In the genomic region with DNA sequence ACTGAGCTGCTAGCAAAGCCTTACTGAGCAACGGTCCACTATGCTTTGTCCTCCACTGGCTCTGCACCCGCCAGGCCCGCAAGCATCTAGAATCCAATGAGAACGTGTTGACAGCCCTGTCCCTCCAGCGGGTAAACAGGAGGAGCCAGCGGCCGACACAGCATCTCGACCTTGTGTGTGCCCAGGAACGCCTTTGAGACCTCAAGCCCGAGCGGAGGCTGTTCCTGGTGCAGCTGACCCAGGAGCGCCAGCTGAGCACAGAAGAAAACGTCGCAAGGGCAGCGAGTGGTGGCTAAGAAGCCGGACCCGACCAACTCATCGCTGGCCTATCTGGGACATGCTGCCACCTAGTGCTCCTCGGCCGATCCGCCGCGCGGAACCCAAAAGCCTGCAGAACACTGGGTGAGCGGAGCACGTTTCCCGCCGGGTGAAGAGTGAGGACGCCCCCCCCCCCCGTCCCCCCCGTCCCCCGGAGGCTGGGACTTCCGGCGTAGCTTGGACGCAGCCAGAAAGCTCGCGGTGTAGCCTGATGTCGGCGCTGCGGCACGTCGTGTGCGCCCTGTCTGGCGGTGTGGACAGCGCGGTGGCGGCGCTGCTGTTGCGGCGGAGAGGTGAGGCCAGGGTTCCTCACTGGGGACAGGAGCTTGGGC, we compare ENCODE assay signal across 8 mouse cellular contexts. TPM values are rescaled to one million over a fixed set of nuclear protein-coding genes. Genes with fewer than 3 reads are reported as not detected.
A peak's percentile ranks its signal among the peaks of the same experiment; 100 is the strongest.
DNase-seq lines count a peak whose midpoint lies in the region; ATAC-seq and TF ChIP-seq lines count a peak whose summit lies in the region.

A gene (plus strand): TSS at position 465 of the 650 bp plus-strand sequence.

- ATAC-seq in forebrain, embryonic 13.5 days: peak; percentile 97
- peak; percentile 96 for ATAC-seq in liver, postnatal 0 days
- peak; percentile 95 for ATAC-seq in neural tube, embryonic 14.5 days (ENCODE audit: low read depth)

- peak within 1 kb of the TSS; percentile 90 for H3K4me3 ChIP-seq in E14TG2a.4 (replicated peaks; ENCODE audit: low read length)
- H3K4me3 ChIP-seq in forebrain, embryonic 13.5 days: peak within 1 kb of the TSS; percentile 79
- peak within 1 kb of the TSS; percentile 80 for H3K4me3 ChIP-seq in liver, postnatal 0 days (ENCODE audit: low read depth, low read length)
- H3K4me3 ChIP-seq in neural tube, embryonic 14.5 days (ENCODE audit: low read depth, low read length): peak within 1 kb of the TSS; percentile 74

- WGBS in forebrain, embryonic 13.5 days: under 1% methylated on average over 48 of the region's 50 CpGs
- under 1% methylated on average over 49 of the region's 50 CpGs for WGBS in large intestine, adult 2 months
- 1% methylated on average over 41 of the region's 50 CpGs for WGBS in liver, postnatal 0 days (ENCODE audit: insufficient replicate concordance)
- under 1% methylated on average over 46 of the region's 50 CpGs for WGBS in neural tube, embryonic 14.5 days

- H3K4me2 ChIP-seq in forebrain, embryonic 13.5 days: peak within 1 kb of the TSS; percentile 97
- H3K4me2 ChIP-seq in liver, postnatal 0 days (ENCODE audit: low read depth, low read length): peak within 1 kb of the TSS; percentile 72
- H3K4me2 ChIP-seq in neural tube, embryonic 14.5 days (ENCODE audit: low read depth, low read length): peak within 1 kb of the TSS; percentile 95

- peaks cover 60% of the 10 kb centered on the region for H3K36me3 ChIP-seq in E14TG2a.4 (ENCODE audit: insufficient read depth, low read length)
- H3K36me3 ChIP-seq in forebrain, embryonic 13.5 days (ENCODE audit: poor library complexity, severe bottlenecking): peaks cover 51% of the 10 kb centered on the region
- peaks cover 34% of the 10 kb centered on the region for H3K36me3 ChIP-seq in liver, postnatal 0 days (replicated peaks; ENCODE audit: insufficient read depth, low read length)
- peaks cover 12% of the 10 kb centered on the region; the same call in 1 of the 2 replicates for H3K36me3 ChIP-seq in neural tube, embryonic 14.5 days (ENCODE audit: control insufficient read depth, insufficient read depth, low read length)

- H3K9me3 ChIP-seq in E14TG2a.4 (ENCODE audit: low read length): no peaks in the 10 kb centered on the region
- no peaks in the 10 kb centered on the region for H3K9me3 ChIP-seq in forebrain, embryonic 13.5 days (replicated peaks)
- H3K9me3 ChIP-seq in liver, postnatal 0 days (ENCODE audit: low read length): no peaks in the 10 kb centered on the region
- H3K9me3 ChIP-seq in neural tube, embryonic 14.5 days (ENCODE audit: control insufficient read depth, low read length): no peaks in the 10 kb centered on the region

- peak; percentile 87 for DNase-seq in c-Kit-positive CD71-positive TER-119-positive erythroid progenitor cells, embryonic 14.5 days (ENCODE audit: low spot score)
- DNase-seq in heart, postnatal 10 days: peak; percentile 92 to 93
- peak; percentile 55 for DNase-seq in large intestine, adult 2 months (ENCODE audit: low read depth, low spot score)
- DNase-seq in liver, postnatal 0 days: peak; percentile 93
- peak; percentile 90 for DNase-seq in testis, postnatal 10 days (ENCODE audit: low spot score)

- no peak for TF ChIP-seq EP300 in liver, postnatal 0 days (IDR thresholded peaks at IDR 0.05; ENCODE audit: low read depth)

- H3K9ac ChIP-seq in forebrain, embryonic 13.5 days: peak within 1 kb of the TSS; percentile 92
- peak within 1 kb of the TSS; percentile 86 for H3K9ac ChIP-seq in liver, postnatal 0 days (replicated peaks)
- H3K9ac ChIP-seq in neural tube, embryonic 14.5 days (replicated peaks; ENCODE audit: low read depth, low read length): peak within 1 kb of the TSS; percentile 84

- H3K4me1 ChIP-seq in E14TG2a.4 (replicated peaks; ENCODE audit: low read depth, low read length): peaks cover 54% of the 10 kb centered on the region
- H3K4me1 ChIP-seq in forebrain, embryonic 13.5 days: peaks cover 22% of the 10 kb centered on the region
- H3K4me1 ChIP-seq in liver, postnatal 0 days (ENCODE audit: insufficient read depth): peaks cover 12% of the 10 kb centered on the region
- H3K4me1 ChIP-seq in neural tube, embryonic 14.5 days (ENCODE audit: control insufficient read depth, insufficient read depth, low read length): peaks cover 10% of the 10 kb centered on the region

- H3K27me3 ChIP-seq in E14TG2a.4 (ENCODE audit: insufficient read depth, low read length): no peaks in the 10 kb centered on the region
- no peaks in the 10 kb centered on the region for H3K27me3 ChIP-seq in forebrain, embryonic 13.5 days
- no peaks in the 10 kb centered on the region for H3K27me3 ChIP-seq in liver, postnatal 0 days (ENCODE audit: insufficient read depth, low read length)
- H3K27me3 ChIP-seq in neural tube, embryonic 14.5 days (ENCODE audit: control insufficient read depth, insufficient read depth, low read length): no peaks in the 10 kb centered on the region

- intact Hi-C loops in heart, postnatal 10 days (cut with DNase I): loop anchor here (2.0 kb wide), 1 partner anchor 20 kb away; a partner anchor contains a TSS

- no peak; the same call in 1 of the 2 replicates for TF ChIP-seq CTCF in E14TG2a.4 (conservative IDR thresholded peaks at IDR 0.05; ENCODE audit: low read length)
- TF ChIP-seq CTCF in liver, postnatal 0 days (IDR thresholded peaks at IDR 0.05; ENCODE audit: low read depth): peak; percentile 76

- peak within 1 kb of the TSS; percentile 78 for H3K27ac ChIP-seq in forebrain, embryonic 13.5 days
- H3K27ac ChIP-seq in liver, postnatal 0 days (ENCODE audit: low read depth): peak within 1 kb of the TSS; percentile 88
- H3K27ac ChIP-seq in neural tube, embryonic 14.5 days (ENCODE audit: low read depth, low read length): peak within 1 kb of the TSS; percentile 87

RNA-seq across cellular contexts. Expression of the gene that starts here (rescaled TPM):
- polyA plus RNA-seq in forebrain, embryonic 13.5 days (2015; fragmentation: Nextera tagmentation; extraction: Ambion mirVana): 45.2 and 53.2 TPM in 2 replicates
- total RNA-seq in heart, postnatal 10 days (2021): 10 to 100 TPM; 30.5 to 32.9 TPM
- polyA plus RNA-seq in large intestine, adult 2 months (2012; rRNA removed): 15.4 and 17.6 TPM in 2 replicates
- 13.9 and 15.3 TPM in 2 replicates for polyA plus RNA-seq in liver, postnatal 0 days (2015; fragmentation: Nextera tagmentation; extraction: Ambion mirVana)
- polyA plus RNA-seq in neural tube, embryonic 14.5 days (2014; fragmentation: Nextera tagmentation; extraction: Ambion mirVana): 34.2 TPM in 2 replicates

Comparison
In these comparisons a context has a peak if more than half of its experiments do, and no peak if none do; other contexts are left out.
1. Peak in every context shown above with its lines: DNase-seq, ATAC-seq, H3K4me3 ChIP-seq and H3K27ac ChIP-seq.